Mouse (Mus musculus) liver, adult 2 months (tissue): Measurements from ENCODE around the gene Pkp2.

Source experiments
- CTCF ChIP-seq: fragments of 200-500 bp; IDR thresholded peaks from 2 replicates; pipeline ENCODE4 v1.5.1; 2011; ENCODE audit warnings: low read depth, low read length, control low read depth
- POLR2A ChIP-seq: fragments of 200-500 bp; IDR thresholded peaks from 2 replicates; pipeline ENCODE4 v1.6.1; 2011; ENCODE audit warnings: low read length, control low read depth; ENCODE audit not compliant: insufficient read depth; ENCODE audit errors: extremely low read depth

- TF ChIP-seq CTCF (no peak), POLR2A (no peak)
These were observed 20.8 kb downstream of the Pkp2 start for GRCm38 (mm10) chr16:16233919-16234318.
